Mouse (Mus musculus): ENCODE measurements at regions not wholly inside any gene's neighbourhood (a gene's known extent, or its start where the extent isn't known, plus 50 kb on each side); places are given as distances from the start of the nearest gene placed in this dataset.

DNA sequence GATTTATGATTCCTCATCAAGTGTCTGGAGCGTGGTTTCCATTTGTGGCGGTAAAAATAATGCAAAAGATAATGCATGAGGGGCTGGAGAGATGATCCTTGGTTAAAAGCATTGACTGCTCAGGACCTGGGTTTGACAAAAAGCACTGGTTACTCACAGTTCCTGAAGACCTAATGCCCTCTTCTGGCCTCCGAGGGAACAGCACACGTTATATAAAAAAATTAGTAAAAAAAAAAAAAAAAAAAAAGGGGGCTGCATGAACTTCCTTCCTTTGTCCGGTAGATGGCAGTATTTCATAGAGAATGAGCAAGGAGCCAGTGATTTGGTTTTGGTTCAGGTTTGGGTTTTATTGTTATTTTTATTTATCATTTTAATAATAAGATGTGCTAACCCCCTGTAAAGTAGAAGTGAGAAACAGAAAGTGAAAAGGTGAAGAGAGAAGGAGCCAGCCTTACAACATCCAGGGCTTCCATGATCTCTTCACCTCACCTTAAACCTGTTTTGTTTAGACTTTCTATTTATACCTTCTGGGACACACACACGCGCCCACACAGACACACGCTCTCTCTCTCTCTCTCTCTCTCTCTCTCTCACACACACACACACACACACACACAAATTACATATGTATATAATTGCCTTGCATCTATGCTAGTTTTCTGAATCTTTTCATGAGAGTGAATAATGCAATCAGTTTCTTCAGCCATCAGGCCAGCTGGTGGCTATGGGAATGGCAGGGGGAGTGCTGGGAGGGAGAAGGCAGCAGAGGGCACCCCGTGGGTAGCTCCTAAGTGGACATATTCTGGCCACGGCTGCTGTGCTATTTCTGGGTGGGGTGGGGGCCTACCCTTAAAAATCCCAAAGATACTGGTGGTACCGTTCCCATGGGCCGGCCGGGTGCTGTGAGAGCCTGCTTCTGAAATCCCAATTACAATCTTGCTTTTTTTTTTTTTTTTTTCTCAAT is 230.0 kb downstream of the Poteg start:
- H3K4me2 ChIP-seq (ENCODE audit: low read length): no peak overlapping the region
- H3K27me3 ChIP-seq (ENCODE audit: control insufficient read depth, insufficient read depth, low read length): no peaks in the 10 kb centered on the region
- DNase-seq (peak; percentile 87), ATAC-seq (ENCODE audit: low FRiP score, low TSS enrichment) (peak; percentile 53)
- no peak overlapping the region for H3K9ac ChIP-seq (replicated peaks; ENCODE audit: low read length)
- WGBS: 31% methylated on average over 13 of the region's 13 CpGs
- H3K4me1 ChIP-seq (ENCODE audit: control insufficient read depth, insufficient read depth, low read length): no peaks in the 10 kb centered on the region
- no peak overlapping the region for H3K27ac ChIP-seq (replicated peaks; ENCODE audit: low read depth, low read length)
- no peak overlapping the region for H3K4me3 ChIP-seq (replicated peaks; ENCODE audit: low read depth, low read length)
- no peaks in the 10 kb centered on the region for H3K36me3 ChIP-seq (ENCODE audit: control insufficient read depth, insufficient read depth, low read length)
- no peaks in the 10 kb centered on the region for H3K9me3 ChIP-seq (ENCODE audit: control insufficient read depth, low read length)

DNA sequence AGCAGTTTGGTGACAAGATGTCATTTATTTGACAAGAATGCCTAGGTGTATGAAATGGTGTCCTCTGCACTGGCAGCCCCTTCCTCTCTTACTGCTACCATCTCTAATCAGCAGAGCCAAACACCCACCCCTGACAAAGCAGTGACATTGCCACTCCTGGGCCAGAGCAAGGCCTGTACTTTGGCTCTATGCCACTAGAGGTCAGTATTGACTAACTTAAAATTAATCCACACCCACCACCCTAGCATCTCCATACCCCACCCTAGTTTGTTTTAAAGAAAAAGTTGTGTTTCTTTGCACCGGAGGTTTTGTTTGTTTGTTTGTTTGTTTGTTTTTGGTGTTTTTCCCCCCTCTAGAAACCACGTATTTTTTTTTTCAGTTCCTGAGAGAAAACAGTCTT is 231.7 kb downstream of the Poteg start:
- 5% methylated on average over 2 of the region's 2 CpGs for WGBS
- H3K9ac ChIP-seq (replicated peaks; ENCODE audit: low read length): no peak overlapping the region

GRCm38 (mm10) chr8:27721988-27722387 is 274.5 kb downstream of the Poteg start:
- H3K27ac ChIP-seq (replicated peaks; ENCODE audit: low read depth, low read length): no peak overlapping the region
- H3K4me3 ChIP-seq (replicated peaks; ENCODE audit: low read depth, low read length): no peak overlapping the region
- no peak overlapping the region for H3K4me2 ChIP-seq (ENCODE audit: low read length)
- no peak overlapping the region for H3K9ac ChIP-seq (replicated peaks; ENCODE audit: low read length)
- 43% methylated on average over 6 of the region's 6 CpGs for WGBS
- DNase-seq (peak; percentile 42), ATAC-seq (ENCODE audit: low FRiP score, low TSS enrichment) (no peak)
- H3K9me3 ChIP-seq (ENCODE audit: control insufficient read depth, low read length): no peaks in the 10 kb centered on the region
- no peaks in the 10 kb centered on the region for H3K27me3 ChIP-seq (ENCODE audit: control insufficient read depth, insufficient read depth, low read length)
- no peaks in the 10 kb centered on the region for H3K36me3 ChIP-seq (ENCODE audit: control insufficient read depth, insufficient read depth, low read length)
- H3K4me1 ChIP-seq (ENCODE audit: control insufficient read depth, insufficient read depth, low read length): 0 out of 2 replicates have a peak, but pooled peaks cover 5% of the 10 kb centered on the region

More for the DNA sequence above, 231.7 kb downstream of the Poteg start:
- Histone ChIP-seq H3K9me3 (ENCODE audit: control insufficient read depth, low read length) (no peaks in the 10 kb centered on the region), H3K36me3 (ENCODE audit: control insufficient read depth, insufficient read depth, low read length) (no peaks in the 10 kb centered on the region), H3K4me1 (ENCODE audit: control insufficient read depth, insufficient read depth, low read length) (no peaks in the 10 kb centered on the region), H3K4me2 (ENCODE audit: low read length) (no peak overlapping the region), H3K27me3 (ENCODE audit: control insufficient read depth, insufficient read depth, low read length) (no peaks in the 10 kb centered on the region), H3K27ac (replicated peaks; ENCODE audit: low read depth, low read length) (no peak overlapping the region), H3K4me3 (replicated peaks; ENCODE audit: low read depth, low read length) (no peak overlapping the region)
- ATAC-seq (ENCODE audit: low FRiP score, low TSS enrichment) (peak; percentile 90), DNase-seq (peak; percentile 90)

DNA sequence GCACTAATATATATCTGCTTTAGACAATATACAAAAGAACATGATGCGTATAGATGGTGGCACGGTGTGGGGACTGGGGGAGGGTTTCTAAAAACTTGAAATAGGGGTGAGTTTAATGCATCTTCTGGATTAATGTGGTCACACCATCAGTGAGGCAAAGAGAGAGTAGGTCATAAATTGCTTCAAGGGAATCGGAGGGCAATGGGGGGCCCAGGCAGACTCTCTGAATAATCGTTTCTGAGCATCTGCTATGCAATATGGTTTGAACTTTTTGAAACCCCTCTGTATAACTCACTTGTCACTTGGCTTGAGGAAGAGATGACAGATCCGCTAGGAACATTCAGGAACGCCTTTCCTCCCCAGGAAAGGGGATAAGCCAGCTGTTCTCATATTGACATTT is 322.8 kb downstream of the Poteg start:
- H3K4me3 ChIP-seq (replicated peaks; ENCODE audit: low read depth, low read length): no peak overlapping the region
- no peak overlapping the region for H3K9ac ChIP-seq (replicated peaks; ENCODE audit: low read length)
- DNase-seq: peak; percentile 8
- 41% methylated on average over 6 of the region's 6 CpGs for WGBS
- no peaks in the 10 kb centered on the region for H3K36me3 ChIP-seq (ENCODE audit: control insufficient read depth, insufficient read depth, low read length)
- H3K27ac ChIP-seq (replicated peaks; ENCODE audit: low read depth, low read length): no peak overlapping the region
- no peak; the same call in 1 of the 2 replicates for ATAC-seq (ENCODE audit: low FRiP score, low TSS enrichment)
- H3K27me3 ChIP-seq (ENCODE audit: control insufficient read depth, insufficient read depth, low read length): no peaks in the 10 kb centered on the region
- H3K9me3 ChIP-seq (ENCODE audit: control insufficient read depth, low read length): no peaks in the 10 kb centered on the region
- no peak overlapping the region for H3K4me2 ChIP-seq (ENCODE audit: low read length)
- no peaks in the 10 kb centered on the region for H3K4me1 ChIP-seq (ENCODE audit: control insufficient read depth, insufficient read depth, low read length)

DNA sequence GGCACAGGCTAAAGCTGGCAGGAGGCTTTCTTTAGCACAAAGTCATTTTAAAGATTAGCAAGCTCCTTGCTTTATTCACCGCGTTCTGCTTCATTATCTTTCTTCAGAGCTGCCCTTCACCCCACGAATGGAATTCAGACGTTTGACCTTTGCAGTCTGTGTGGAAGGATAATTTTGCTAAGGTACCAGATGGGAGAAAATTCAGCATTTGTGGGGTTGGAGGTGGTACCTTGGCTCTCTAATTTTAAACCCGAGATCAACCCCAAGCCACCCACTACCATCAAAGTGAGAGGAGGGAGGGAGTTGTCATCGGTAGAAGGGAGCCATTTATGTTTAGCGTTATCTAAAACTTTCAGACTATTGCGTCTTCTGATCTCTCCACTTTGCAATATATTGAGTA is 323.3 kb downstream of the Poteg start:
- ATAC-seq (ENCODE audit: low FRiP score, low TSS enrichment) (no peak; the same call in 1 of the 2 replicates), DNase-seq (peak; percentile 39)
- H3K27me3 ChIP-seq (ENCODE audit: control insufficient read depth, insufficient read depth, low read length): no peaks in the 10 kb centered on the region
- no peak overlapping the region for H3K4me3 ChIP-seq (replicated peaks; ENCODE audit: low read depth, low read length)
- H3K4me1 ChIP-seq (ENCODE audit: control insufficient read depth, insufficient read depth, low read length): no peaks in the 10 kb centered on the region
- H3K9ac ChIP-seq (replicated peaks; ENCODE audit: low read length): no peak overlapping the region
- no peaks in the 10 kb centered on the region for H3K9me3 ChIP-seq (ENCODE audit: control insufficient read depth, low read length)
- H3K36me3 ChIP-seq (ENCODE audit: control insufficient read depth, insufficient read depth, low read length): no peaks in the 10 kb centered on the region
- H3K27ac ChIP-seq (replicated peaks; ENCODE audit: low read depth, low read length): no peak overlapping the region
- 20% methylated on average over 8 of the region's 8 CpGs for WGBS
- peak overlapping the region; percentile 5; the same call in 1 of the 2 replicates for H3K4me2 ChIP-seq (ENCODE audit: low read length)

DNA sequence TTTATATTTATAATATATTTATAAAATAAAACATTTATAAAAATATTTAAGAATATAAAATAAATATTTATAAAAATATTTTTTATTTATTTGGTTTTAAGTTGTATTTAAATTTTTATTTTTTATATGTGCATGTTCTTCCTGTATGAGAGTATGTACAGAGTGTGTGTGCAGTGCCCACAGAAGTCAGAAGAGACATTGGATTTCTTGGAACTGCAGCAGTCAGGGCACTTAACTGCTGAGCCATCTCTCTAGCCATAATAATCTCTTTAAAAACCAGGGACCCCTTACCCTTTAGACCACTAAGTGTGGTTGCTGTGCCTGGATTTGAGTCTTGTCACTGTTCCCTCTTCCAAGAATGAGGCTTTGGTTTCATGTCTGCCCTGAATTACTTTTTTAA is 323.8 kb downstream of the Poteg start:
- Histone ChIP-seq H3K9me3 (ENCODE audit: control insufficient read depth, low read length) (no peaks in the 10 kb centered on the region), H3K9ac (replicated peaks; ENCODE audit: low read length) (no peak overlapping the region), H3K27ac (replicated peaks; ENCODE audit: low read depth, low read length) (no peak overlapping the region), H3K36me3 (ENCODE audit: control insufficient read depth, insufficient read depth, low read length) (no peaks in the 10 kb centered on the region), H3K27me3 (ENCODE audit: control insufficient read depth, insufficient read depth, low read length) (no peaks in the 10 kb centered on the region), H3K4me3 (replicated peaks; ENCODE audit: low read depth, low read length) (no peak overlapping the region), H3K4me1 (ENCODE audit: control insufficient read depth, insufficient read depth, low read length) (no peaks in the 10 kb centered on the region), H3K4me2 (ENCODE audit: low read length) (no peak overlapping the region)
- ATAC-seq (ENCODE audit: low FRiP score, low TSS enrichment) (no peak), DNase-seq (no peak)

GRCm38 (mm10) chr8:27778982-27779381 is 331.5 kb downstream of the Poteg start:
- Histone ChIP-seq H3K4me2 (ENCODE audit: low read length) (no peak overlapping the region), H3K36me3 (ENCODE audit: control insufficient read depth, insufficient read depth, low read length) (no peaks in the 10 kb centered on the region), H3K9ac (replicated peaks; ENCODE audit: low read length) (no peak overlapping the region), H3K27me3 (ENCODE audit: control insufficient read depth, insufficient read depth, low read length) (no peaks in the 10 kb centered on the region), H3K27ac (replicated peaks; ENCODE audit: low read depth, low read length) (no peak overlapping the region), H3K9me3 (ENCODE audit: control insufficient read depth, low read length) (no peaks in the 10 kb centered on the region), H3K4me3 (replicated peaks; ENCODE audit: low read depth, low read length) (no peak overlapping the region), H3K4me1 (ENCODE audit: control insufficient read depth, insufficient read depth, low read length) (no peaks in the 10 kb centered on the region)
- ATAC-seq (ENCODE audit: low FRiP score, low TSS enrichment): no peak
- DNase-seq: no peak
- WGBS: 74% methylated on average over 3 of the region's 3 CpGs

All from midbrain, embryonic 14.5 days (tissue).